Mouse (Mus musculus): ENCODE measurements around the gene Wnt3a.

DNA sequence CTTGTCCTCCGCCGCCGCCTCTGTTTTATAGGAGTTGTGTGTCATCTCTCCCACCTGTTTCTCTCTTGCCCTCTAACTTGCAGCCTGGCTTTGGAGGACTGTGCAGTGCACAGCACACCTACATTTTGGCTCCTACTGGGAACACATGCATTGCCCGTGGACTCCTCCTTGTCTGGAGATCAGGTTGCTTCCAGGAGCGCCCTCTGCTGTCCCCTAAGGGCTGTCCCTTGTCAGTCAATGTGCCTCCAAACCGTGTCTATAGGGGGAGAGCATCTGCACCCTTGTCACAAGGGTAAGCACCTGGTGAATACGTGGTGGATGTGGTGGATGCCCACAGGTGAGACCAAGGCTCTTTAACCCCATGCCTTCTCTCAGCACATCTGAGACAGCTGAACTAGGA lies 3.1 kb upstream of the Wnt3a start:
- TF ChIP-seq POLR2A (IDR thresholded peaks at IDR 0.05; ENCODE audit: low read depth, low read length) (no peak), CTCF (conservative IDR thresholded peaks at IDR 0.05; ENCODE audit: insufficient read depth, insufficient read length, low read depth, low read length) (peak; percentile 85)
